20 mouse cellular contexts compared by ENCODE assay signal in genomic region chr9:48373232-48373878, GRCm38 (mm10). TPM values are rescaled to one million over a fixed set of nuclear protein-coding genes. Genes with fewer than 3 reads are reported as not detected.
A peak's percentile ranks its signal among the peaks of the same experiment; 100 is the strongest.
DNase-seq lines count a peak whose midpoint lies in the region; ATAC-seq and TF ChIP-seq lines count a peak whose summit lies in the region.
"Had no signal": no experiment of that assay in that cellular context is flagged by ENCODE, and none has a peak within 500 bp of the region (broad histone marks: within the 10 kb centered on the region; RNA-seq: fewer than 3 reads in every experiment).

No protein-coding gene starts in this region.

- H3K27ac ChIP-seq in liver, embryonic 14.5 days: peak overlapping the region; percentile 77
- H3K27ac ChIP-seq: embryonic facial prominence, embryonic 12.5 days; heart, embryonic 13.5 days; kidney, postnatal 0 days; midbrain, embryonic 13.5 days; neural tube, embryonic 13.5 days; stomach, postnatal 0 days had no signal

- no peaks in the 10 kb centered on the region for H3K9me3 ChIP-seq in liver, embryonic 14.5 days (ENCODE audit: control insufficient read depth, low read length)
- H3K9me3 ChIP-seq: embryonic facial prominence, embryonic 12.5 days; heart, embryonic 13.5 days; midbrain, embryonic 13.5 days; neural tube, embryonic 13.5 days had no signal

- H3K36me3 ChIP-seq in liver, embryonic 14.5 days (replicated peaks; ENCODE audit: control insufficient read depth, insufficient read depth, low read depth): no peaks in the 10 kb centered on the region; the same call in 1 of the 2 replicates
- H3K36me3 ChIP-seq: embryonic facial prominence, embryonic 12.5 days; heart, embryonic 13.5 days; midbrain, embryonic 13.5 days; neural tube, embryonic 13.5 days had no signal

- H3K4me2 ChIP-seq in liver, embryonic 14.5 days (ENCODE audit: low read depth): peak overlapping the region; percentile 38
- H3K4me2 ChIP-seq: embryonic facial prominence, embryonic 12.5 days; heart, embryonic 13.5 days; midbrain, embryonic 13.5 days; neural tube, embryonic 13.5 days had no signal

- H3K4me3 ChIP-seq in liver, embryonic 14.5 days (ENCODE audit: insufficient read depth in 1 of 2, low read depth in 2 of 2, low read length in 2 of 2): no peak overlapping the region
- H3K4me3 ChIP-seq: embryonic facial prominence, embryonic 12.5 days; heart, embryonic 13.5 days; midbrain, embryonic 13.5 days; neural tube, embryonic 13.5 days had no signal

- H3K9ac ChIP-seq in liver, embryonic 14.5 days (replicated peaks): peak overlapping the region; percentile 28; the same call in 1 of the 2 replicates
- H3K9ac ChIP-seq: embryonic facial prominence, embryonic 12.5 days; heart, embryonic 13.5 days; midbrain, embryonic 13.5 days; neural tube, embryonic 13.5 days had no signal

- no peak for TF ChIP-seq EP300 in liver, embryonic 14.5 days (IDR thresholded peaks at IDR 0.05; ENCODE audit: low read depth)

- H3K27me3 ChIP-seq in liver, embryonic 14.5 days (ENCODE audit: control insufficient read depth, insufficient read depth, low read length): no peaks in the 10 kb centered on the region
- H3K27me3 ChIP-seq: embryonic facial prominence, embryonic 12.5 days; heart, embryonic 13.5 days; midbrain, embryonic 13.5 days; neural tube, embryonic 13.5 days had no signal

- DNase-seq in adipocyte (ENCODE audit: low spot score): peak; percentile 36
- DNase-seq in liver, embryonic 14.5 days (ENCODE audit: low read depth in 3 of 3, low spot score in 3 of 3): no peak
- no peak for DNase-seq in adrenal gland, adult 18-20 months (ENCODE audit: low spot score in 2 of 2)
- DNase-seq in cerebellum, adult 18-20 months: no peak
- no peak for DNase-seq in gastrocnemius, adult 8-10 months (ENCODE audit: low spot score in 2 of 2)
- DNase-seq: cerebellum, adult 9-11 months; lung, adult 2 months; lung, postnatal 36 days had no signal

- ATAC-seq in erythroid progenitor cell, adult 5-6 weeks (replicated peaks; ENCODE audit: low FRiP score, poor library complexity, severe bottlenecking): peak; percentile 88
- peak; percentile 83 for ATAC-seq in liver, embryonic 14.5 days (ENCODE audit: insufficient read depth)
- ATAC-seq in megakaryocyte-erythroid progenitor cell, adult 5-6 weeks (replicated peaks; ENCODE audit: low FRiP score, low TSS enrichment, poor library complexity, severe bottlenecking): peak; percentile 75
- ATAC-seq: CD4-positive, CD25-positive, alpha-beta regulatory T cell, adult 4 months; forebrain, embryonic 16.5 days; hindbrain, embryonic 16.5 days; intestine, postnatal 0 days; midbrain, embryonic 13.5 days had no signal

- WGBS in liver, embryonic 14.5 days (ENCODE audit: insufficient replicate concordance): 45% methylated on average over 4 of the region's 4 CpGs

- TF ChIP-seq CTCF in liver, embryonic 14.5 days (IDR thresholded peaks at IDR 0.05; ENCODE audit: low read depth): no peak

- H3K4me1 ChIP-seq in liver, embryonic 14.5 days (replicated peaks; ENCODE audit: control insufficient read depth in 2 of 2, insufficient read depth in 2 of 2, low read length in 1 of 2): peaks cover 19 to 22% of the 10 kb centered on the region in 2 experiments
- H3K4me1 ChIP-seq: embryonic facial prominence, embryonic 12.5 days; heart, embryonic 13.5 days; midbrain, embryonic 13.5 days; neural tube, embryonic 13.5 days had no signal

RNA-seq across cellular contexts. Expression of gene Nxpe2, which starts 20.1 kb away (rescaled TPM):
- total RNA-seq in erythroid progenitor cell, adult 5-6 weeks (2015; ENCODE audit: low replicate concordance): 1,032 and 1,053 TPM in 2 replicates
- total RNA-seq in erythroid progenitor cell, adult 5-6 weeks (2017; ENCODE audit: low replicate concordance): 859 and 927 TPM in 2 replicates
- 82.3 and 110 TPM in 2 replicates for polyA plus RNA-seq in liver, embryonic 14.5 days (2012; rRNA removed)
- 192 and 209 TPM in 2 replicates for polyA plus RNA-seq in liver, embryonic 14.5 days (2014; fragmentation: Nextera tagmentation; extraction: Ambion mirVana)
- total RNA-seq in megakaryocyte-erythroid progenitor cell, adult 5-6 weeks (2014; fragmentation: Nextera tagmentation): 132 and 174 TPM in 2 replicates
- total RNA-seq in megakaryocyte-erythroid progenitor cell, adult 5-6 weeks (2017): 89.5 and 143 TPM in 2 replicates
- total RNA-seq in adrenal gland, adult 18-20 months (2021): under 1 TPM; 0.60 to 0.64 TPM
- under 1 TPM; 0.34 to 0.52 (median 0.46) TPM for total RNA-seq in gastrocnemius, adult 8-10 months (2022)

Comparison
In these comparisons a context has a peak if more than half of its experiments do, and no peak if none do; other contexts are left out.
1. RNA of gene Nxpe2, which starts 20.1 kb away (total RNA-seq): 859 to 1,053 TPM in erythroid progenitor cell, adult 5-6 weeks and 89.5 to 174 TPM in megakaryocyte-erythroid progenitor cell, adult 5-6 weeks; 0.60 to 0.64 TPM in adrenal gland, adult 18-20 months and 0.34 to 0.52 TPM in gastrocnemius, adult 8-10 months; every median in the first group is over 10 times any median in the second.
2. Peak in every context shown above with its lines, with median percentiles within 50 percentile points of each other: ATAC-seq.